Mouse (Mus musculus): ENCODE data around the gene Rpl19. TPM values are rescaled to one million over a fixed set of nuclear protein-coding genes. Genes with fewer than 3 reads are reported as not detected.

Gene Rpl19
- polyA plus RNA-seq, 2 experiments, result 1,199 to 1,869 TPM

DNA sequence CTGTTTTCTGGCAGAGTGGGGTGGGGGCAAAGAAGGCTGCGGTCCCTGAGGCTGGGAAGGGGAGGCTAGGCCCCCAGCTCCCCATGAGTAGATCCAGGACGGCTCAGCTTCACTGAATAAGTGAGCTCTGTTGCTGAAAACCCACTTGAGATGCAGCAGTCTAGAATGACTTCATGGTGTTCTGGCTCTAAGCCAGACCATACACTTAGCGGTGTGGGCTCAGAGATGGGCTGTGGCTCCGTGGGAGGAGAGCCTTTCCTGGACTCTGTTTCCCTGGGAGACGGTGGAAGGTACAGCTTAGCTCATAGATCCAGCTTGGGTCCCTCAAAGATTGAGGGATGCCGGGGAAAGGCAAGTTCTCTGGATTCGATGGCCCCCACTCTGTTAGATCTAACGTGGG is 22.3 kb upstream of the Rpl19 start:
- Histone ChIP-seq H3K9me3 (ENCODE audit: control insufficient read depth, low read length) (no peaks in the 10 kb centered on the region), H3K9ac (ENCODE audit: low read depth, low read length, severe bottlenecking) (no peak overlapping the region), H3K4me2 (replicated peaks; ENCODE audit: low read depth, low read length, severe bottlenecking) (0 out of 2 replicates have a peak overlapping the region, but pooled peaks have one; percentile 0), H3K4me1 (ENCODE audit: control insufficient read depth, insufficient read depth, low read length) (peaks cover 15% of the 10 kb centered on the region; the same call in 1 of the 2 replicates), H3K27ac (replicated peaks; ENCODE audit: low read depth, low read length) (no peak overlapping the region), H3K36me3 (ENCODE audit: control insufficient read depth, insufficient read depth, low read length) (peaks cover 52% of the 10 kb centered on the region), H3K4me3 (replicated peaks; ENCODE audit: low read length) (no peak overlapping the region), H3K27me3 (ENCODE audit: control insufficient read depth, insufficient read depth, low read length) (peaks cover 8% of the 10 kb centered on the region; the same call in 1 of the 2 replicates)
- ATAC-seq (ENCODE audit: low FRiP score, low read depth) (no peak), DNase-seq (ENCODE audit: low spot score) (peak; percentile 62)
- 65% methylated on average over 8 of the region's 8 CpGs for WGBS
- no peak for TF ChIP-seq POLR2A (IDR thresholded peaks at IDR 0.05; ENCODE audit: borderline replicate concordance, extremely low read depth, insufficient read depth, insufficient read length)

DNA sequence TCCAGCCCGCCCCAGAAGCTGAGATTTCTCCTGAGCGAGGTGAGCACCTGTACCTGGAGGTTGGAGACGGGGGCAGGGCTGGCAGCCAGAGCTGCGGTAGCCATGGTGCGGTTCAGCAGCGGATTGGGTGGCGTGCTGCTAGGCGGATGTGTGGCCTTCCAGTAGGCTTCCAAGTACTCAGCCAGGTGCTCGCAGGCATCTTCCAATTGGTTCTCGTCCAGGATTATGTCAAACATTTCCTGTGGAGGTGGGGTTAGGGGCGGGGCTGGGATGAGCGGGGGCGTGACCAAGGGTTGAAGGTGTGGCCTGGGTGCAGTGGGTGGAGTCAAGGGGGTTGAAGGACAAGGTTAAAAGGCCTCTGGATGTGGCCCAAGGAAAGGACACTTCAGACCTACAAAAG is 21.4 kb upstream of the Rpl19 start:
- DNase-seq (ENCODE audit: low spot score) (no peak), ATAC-seq (ENCODE audit: low FRiP score, low read depth) (no peak)
- no peak overlapping the region for H3K9ac ChIP-seq (ENCODE audit: low read depth, low read length, severe bottlenecking)
- H3K9me3 ChIP-seq (ENCODE audit: control insufficient read depth, low read length), result no peaks in the 10 kb centered on the region
- H3K4me2 ChIP-seq (replicated peaks; ENCODE audit: low read depth, low read length, severe bottlenecking), result no peak overlapping the region
- peaks cover 15% of the 10 kb centered on the region; the same call in 1 of the 2 replicates for H3K4me1 ChIP-seq (ENCODE audit: control insufficient read depth, insufficient read depth, low read length)
- H3K27ac ChIP-seq (replicated peaks; ENCODE audit: low read depth, low read length), result no peak overlapping the region
- peaks cover 8% of the 10 kb centered on the region; the same call in 1 of the 2 replicates for H3K27me3 ChIP-seq (ENCODE audit: control insufficient read depth, insufficient read depth, low read length)
- WGBS, result 47% methylated on average over 13 of the region's 13 CpGs
- TF ChIP-seq POLR2A (IDR thresholded peaks at IDR 0.05; ENCODE audit: borderline replicate concordance, extremely low read depth, insufficient read depth, insufficient read length), result no peak
- H3K36me3 ChIP-seq (ENCODE audit: control insufficient read depth, insufficient read depth, low read length), result peaks cover 61% of the 10 kb centered on the region
- H3K4me3 ChIP-seq (replicated peaks; ENCODE audit: low read length), result no peak overlapping the region

DNA sequence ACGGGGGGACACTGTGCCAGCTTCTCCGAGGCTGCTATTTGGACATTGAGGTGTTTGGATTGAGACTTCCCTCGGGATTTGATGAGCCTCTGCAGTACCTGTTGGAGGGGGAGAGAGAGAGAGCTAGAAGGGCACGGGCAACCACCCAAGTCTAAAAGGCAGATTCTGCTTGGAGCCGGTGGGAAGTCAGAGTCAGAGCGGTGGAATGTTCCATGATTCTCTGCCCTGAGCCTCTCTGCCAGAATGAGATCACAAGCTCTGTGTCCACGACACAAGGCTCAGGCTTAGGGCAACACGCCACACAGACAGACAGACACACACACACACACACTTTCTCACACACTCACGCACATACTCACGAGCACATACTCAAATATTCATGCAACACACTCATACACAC is 20.8 kb upstream of the Rpl19 start:
- DNase-seq (ENCODE audit: low spot score) (peak; percentile 49), ATAC-seq (ENCODE audit: low FRiP score, low read depth) (no peak)
- peaks cover 8% of the 10 kb centered on the region; the same call in 1 of the 2 replicates for H3K27me3 ChIP-seq (ENCODE audit: control insufficient read depth, insufficient read depth, low read length)
- H3K9me3 ChIP-seq (ENCODE audit: control insufficient read depth, low read length), result no peaks in the 10 kb centered on the region
- no peak for TF ChIP-seq POLR2A (IDR thresholded peaks at IDR 0.05; ENCODE audit: borderline replicate concordance, extremely low read depth, insufficient read depth, insufficient read length)
- H3K4me2 ChIP-seq (replicated peaks; ENCODE audit: low read depth, low read length, severe bottlenecking), result no peak overlapping the region
- peaks cover 66% of the 10 kb centered on the region for H3K36me3 ChIP-seq (ENCODE audit: control insufficient read depth, insufficient read depth, low read length)
- no peak overlapping the region for H3K9ac ChIP-seq (ENCODE audit: low read depth, low read length, severe bottlenecking)
- peaks cover 15% of the 10 kb centered on the region; the same call in 1 of the 2 replicates for H3K4me1 ChIP-seq (ENCODE audit: control insufficient read depth, insufficient read depth, low read length)
- H3K4me3 ChIP-seq (replicated peaks; ENCODE audit: low read length), result no peak overlapping the region
- 80% methylated on average over 8 of the region's 10 CpGs for WGBS
- 0 out of 2 replicates have a peak overlapping the region, but pooled peaks have one; percentile 38 for H3K27ac ChIP-seq (replicated peaks; ENCODE audit: low read depth, low read length)

- H3K4me2 ChIP-seq (replicated peaks; ENCODE audit: low read depth, low read length, severe bottlenecking), result no peak overlapping the region
- WGBS, result 77% methylated on average over 11 of the region's 11 CpGs
- DNase-seq (ENCODE audit: low spot score), result no peak
- no peak overlapping the region for H3K4me3 ChIP-seq (replicated peaks; ENCODE audit: low read length)
- H3K36me3 ChIP-seq (ENCODE audit: control insufficient read depth, insufficient read depth, low read length), result peaks cover 83% of the 10 kb centered on the region
- no peak for TF ChIP-seq POLR2A (IDR thresholded peaks at IDR 0.05; ENCODE audit: borderline replicate concordance, extremely low read depth, insufficient read depth, insufficient read length)
- H3K27ac ChIP-seq (replicated peaks; ENCODE audit: low read depth, low read length), result no peak overlapping the region
- H3K9ac ChIP-seq (ENCODE audit: low read depth, low read length, severe bottlenecking), result no peak overlapping the region
- peaks cover 7% of the 10 kb centered on the region; the same call in 1 of the 2 replicates for H3K4me1 ChIP-seq (ENCODE audit: control insufficient read depth, insufficient read depth, low read length)
- H3K9me3 ChIP-seq (ENCODE audit: control insufficient read depth, low read length), result no peaks in the 10 kb centered on the region
- H3K27me3 ChIP-seq (ENCODE audit: control insufficient read depth, insufficient read depth, low read length), result no peaks in the 10 kb centered on the region
- ATAC-seq (ENCODE audit: low FRiP score, low read depth), result no peak
Measured at GRCm38 (mm10) chr11:98008087-98008486, 18.4 kb upstream of the Rpl19 start.

- H3K4me3 ChIP-seq (replicated peaks; ENCODE audit: low read length), result no peak overlapping the region
- H3K27me3 ChIP-seq (ENCODE audit: control insufficient read depth, insufficient read depth, low read length), result no peaks in the 10 kb centered on the region
- H3K9ac ChIP-seq (ENCODE audit: low read depth, low read length, severe bottlenecking), result no peak overlapping the region
- H3K4me1 ChIP-seq (ENCODE audit: control insufficient read depth, insufficient read depth, low read length), result no peaks in the 10 kb centered on the region
- H3K27ac ChIP-seq (replicated peaks; ENCODE audit: low read depth, low read length), result no peak overlapping the region
- DNase-seq (ENCODE audit: low spot score), result no peak
- 60% methylated on average over 8 of the region's 9 CpGs for WGBS
- H3K36me3 ChIP-seq (ENCODE audit: control insufficient read depth, insufficient read depth, low read length), result peaks cover 90% of the 10 kb centered on the region
- no peak for ATAC-seq (ENCODE audit: low FRiP score, low read depth)
- TF ChIP-seq POLR2A (IDR thresholded peaks at IDR 0.05; ENCODE audit: borderline replicate concordance, extremely low read depth, insufficient read depth, insufficient read length), result no peak
- no peaks in the 10 kb centered on the region for H3K9me3 ChIP-seq (ENCODE audit: control insufficient read depth, low read length)
- H3K4me2 ChIP-seq (replicated peaks; ENCODE audit: low read depth, low read length, severe bottlenecking), result no peak overlapping the region
Measured at GRCm38 (mm10) chr11:98011716-98012115, 14.8 kb upstream of the Rpl19 start.

Data from limb, embryonic 14.5 days (tissue).